Mouse (Mus musculus) embryonic facial prominence, embryonic 13.5 days (tissue): Measurements from ENCODE around the gene Fam169a. TPM values are rescaled to one million over a fixed set of nuclear protein-coding genes. Genes with fewer than 3 reads are reported as not detected.
"Not testable (repeated sequence)": the region's sequence is repeated elsewhere in the genome, so short reads cannot be mapped to it uniquely, and the experiment has no call there.

Experiments used
- ATAC-seq: fragments of 200-750 bp; cut with Nextera tagmentation; 2 replicates; pipeline ENCODE4 v1.8.0; 2017; ENCODE audit warnings: low read depth; ENCODE audit not compliant: insufficient number of reproducible peaks, insufficient read depth, low FRiP score, low TSS enrichment
- H3K27ac ChIP-seq: fragments of 300-500 bp; sonication (generic); 2 replicates; pipeline ENCODE4 v1.5.1; 2015; ENCODE audit warnings: moderate library complexity, mild to moderate bottlenecking, inconsistent platforms
- H3K27me3 ChIP-seq: fragments of 300-500 bp; sonication (generic); 2 replicates; pipeline ENCODE4 v1.6.1; 2015; ENCODE audit warnings: mild to moderate bottlenecking, inconsistent platforms
- H3K36me3 ChIP-seq: fragments of 300-500 bp; sonication (generic); 2 replicates; pipeline ENCODE4 v1.6.1; 2015; ENCODE audit warnings: mild to moderate bottlenecking, inconsistent platforms
- H3K4me1 ChIP-seq: fragments of 300-500 bp; sonication (generic); 2 replicates; pipeline ENCODE4 v1.6.1; 2015; ENCODE audit warnings: inconsistent platforms
- H3K4me2 ChIP-seq: fragments of 300-500 bp; sonication (generic); 2 replicates; pipeline ENCODE4 v1.6.1; 2015; ENCODE audit warnings: moderate library complexity, mild to moderate bottlenecking, inconsistent platforms
- H3K4me3 ChIP-seq: fragments of 300-500 bp; sonication (generic); 2 replicates; pipeline ENCODE4 v1.5.1; 2015; ENCODE audit warnings: mild to moderate bottlenecking, inconsistent platforms
- H3K9ac ChIP-seq: fragments of 300-500 bp; sonication (generic); 2 replicates; pipeline ENCODE4 v1.6.1; 2015; ENCODE audit warnings: mild to moderate bottlenecking, inconsistent platforms
- H3K9me3 ChIP-seq: fragments of 300-500 bp; sonication (generic); 2 replicates; pipeline ENCODE4 v1.6.1; 2016; ENCODE audit warnings: inconsistent platforms
- WGBS: fragments of 180-500 bp; shearing (Covaris S2); methylation state at CpG from one replicate; pipeline ENCODE4 v1.1.7; 2015; ENCODE audit warnings: mixed read lengths; 5-methylcytosine and 5-hydroxymethylcytosine counted together
- polyA plus RNA-seq: library from polyadenylated mRNA; unstranded; fragments of >200 nt; fragmentation: Nextera tagmentation; extraction: Ambion mirVana; gene quantifications from 2 replicates; pipeline ENCODE4 v1.2.1, GENCODE M21; 2015

Gene Fam169a
- polyA plus RNA-seq, 1 experiment from 2014 or later, result 4.0 TPM

- no peak for ATAC-seq
- no peak overlapping the region for H3K4me3 ChIP-seq
- 49% methylated on average over 3 of the region's 3 CpGs for WGBS
Observed at GRCm38 (mm10) chr13:97080615-97081014, 13.5 kb downstream of the Fam169a start.

GRCm38 (mm10) chr13:97082432-97082831 is 15.3 kb downstream of the Fam169a start:
- H3K27ac ChIP-seq, result no peak overlapping the region
- no peaks in the 10 kb centered on the region for H3K27me3 ChIP-seq
- H3K36me3 ChIP-seq, result no peaks in the 10 kb centered on the region
- H3K4me3 ChIP-seq, result no peak overlapping the region
- no peak overlapping the region for H3K9ac ChIP-seq
- ATAC-seq, result no peak
- H3K9me3 ChIP-seq, result no peaks in the 10 kb centered on the region
- H3K4me2 ChIP-seq, result no peak overlapping the region
- H3K4me1 ChIP-seq, result peaks cover 8% of the 10 kb centered on the region; the same call in 1 of the 2 replicates
- 86% methylated on average over 7 of the region's 7 CpGs for WGBS

More at GRCm38 (mm10) chr13:97080615-97081014, 13.5 kb downstream of the Fam169a start:
- Histone ChIP-seq H3K36me3 (no peaks in the 10 kb centered on the region), H3K27me3 (no peaks in the 10 kb centered on the region), H3K27ac (no peak overlapping the region), H3K4me1 (peaks cover 8% of the 10 kb centered on the region; the same call in 1 of the 2 replicates), H3K9ac (no peak overlapping the region), H3K4me2 (no peak overlapping the region), H3K9me3 (no peaks in the 10 kb centered on the region)

GRCm38 (mm10) chr13:97086316-97086715 is 19.2 kb downstream of the Fam169a start:
- Histone ChIP-seq H3K4me2 (no peak overlapping the region), H3K9me3 (no peaks in the 10 kb centered on the region), H3K4me1 (no peaks in the 10 kb centered on the region), H3K27me3 (no peaks in the 10 kb centered on the region), H3K36me3 (no peaks in the 10 kb centered on the region), H3K9ac (no peak overlapping the region), H3K4me3 (no peak overlapping the region), H3K27ac (no peak overlapping the region)
- WGBS, result 80% methylated on average over 9 of the region's 9 CpGs
- ATAC-seq, result no peak

- no peak overlapping the region for H3K9ac ChIP-seq
- no peak overlapping the region for H3K27ac ChIP-seq
- H3K27me3 ChIP-seq, result no peaks in the 10 kb centered on the region
- H3K4me1 ChIP-seq, result no peaks in the 10 kb centered on the region
- 95% methylated on average over 6 of the region's 6 CpGs for WGBS
- H3K9me3 ChIP-seq, result no peaks in the 10 kb centered on the region
- no peak for ATAC-seq
- H3K36me3 ChIP-seq, result no peaks in the 10 kb centered on the region
- H3K4me2 ChIP-seq, result no peak overlapping the region
- no peak overlapping the region for H3K4me3 ChIP-seq
Observed at GRCm38 (mm10) chr13:97087421-97087820, 20.3 kb downstream of the Fam169a start.

GRCm38 (mm10) chr13:97088183-97088582 is 21.1 kb downstream of the Fam169a start:
- WGBS, result 74% methylated on average over 3 of the region's 3 CpGs

GRCm38 (mm10) chr13:97095726-97096125 is 28.6 kb downstream of the Fam169a start:
- Histone ChIP-seq H3K4me1 (no peaks in the 10 kb centered on the region), H3K4me3 (no peak overlapping the region), H3K9ac (no peak overlapping the region), H3K9me3 (no peaks in the 10 kb centered on the region), H3K36me3 (no peaks in the 10 kb centered on the region), H3K27ac (no peak overlapping the region), H3K4me2 (no peak overlapping the region), H3K27me3 (no peaks in the 10 kb centered on the region)
- no peak for ATAC-seq
- 86% methylated on average over 4 of the region's 4 CpGs for WGBS

More at GRCm38 (mm10) chr13:97088183-97088582, 21.1 kb downstream of the Fam169a start:
- Histone ChIP-seq H3K4me3 (no peak overlapping the region), H3K9me3 (no peaks in the 10 kb centered on the region), H3K27ac (no peak overlapping the region), H3K4me1 (no peaks in the 10 kb centered on the region), H3K27me3 (no peaks in the 10 kb centered on the region), H3K36me3 (no peaks in the 10 kb centered on the region), H3K4me2 (no peak overlapping the region), H3K9ac (no peak overlapping the region)
- no peak for ATAC-seq

GRCm38 (mm10) chr13:97099187-97099852 is 32.2 kb downstream of the Fam169a start, which contains the start of gene Gm6169:
Gene Gm6169, minus strand, starts transcription at chr13:97099237.
- H3K27ac ChIP-seq, result no peak within 1 kb of the TSS
- H3K4me1 ChIP-seq, result no peaks in the 10 kb centered on the region
- H3K4me2 ChIP-seq, result no peak within 1 kb of the TSS
- no peak within 1 kb of the TSS for H3K4me3 ChIP-seq
- no peaks in the 10 kb centered on the region for H3K27me3 ChIP-seq
- 78% methylated on average over 22 of the region's 22 CpGs for WGBS
- no peak within 1 kb of the TSS for H3K9ac ChIP-seq
- no peak for ATAC-seq
- H3K36me3 ChIP-seq, result no peaks in the 10 kb centered on the region
- no peaks in the 10 kb centered on the region for H3K9me3 ChIP-seq

- Histone ChIP-seq H3K4me1 (no peaks in the 10 kb centered on the region), H3K36me3 (no peaks in the 10 kb centered on the region), H3K27ac (no peak overlapping the region), H3K4me2 (no peak overlapping the region), H3K9me3 (no peaks in the 10 kb centered on the region), H3K27me3 (no peaks in the 10 kb centered on the region), H3K9ac (no peak overlapping the region), H3K4me3 (no peak overlapping the region)
- no peak for ATAC-seq
- 76% methylated on average over 7 of the region's 7 CpGs for whole genome bisulfite sequencing
Observed at GRCm38 (mm10) chr13:97104996-97105395, 37.9 kb downstream of the Fam169a start.

GRCm38 (mm10) chr13:97107721-97108120 is 40.6 kb downstream of the Fam169a start:
- H3K9ac ChIP-seq, H3K27me3 ChIP-seq, H3K36me3 ChIP-seq, H3K4me2 ChIP-seq, H3K27ac ChIP-seq, H3K4me3 ChIP-seq, ATAC-seq, H3K4me1 ChIP-seq, H3K9me3 ChIP-seq: not testable (repeated sequence)
- 95% methylated on average over 4 of the region's 4 CpGs for WGBS

GRCm38 (mm10) chr13:97109046-97109445 is 42.0 kb downstream of the Fam169a start:
- Histone ChIP-seq H3K27ac (no peak overlapping the region), H3K27me3 (no peaks in the 10 kb centered on the region), H3K9me3 (no peaks in the 10 kb centered on the region), H3K4me1 (no peaks in the 10 kb centered on the region), H3K4me2 (no peak overlapping the region), H3K36me3 (no peaks in the 10 kb centered on the region), H3K4me3 (no peak overlapping the region), H3K9ac (no peak overlapping the region)
- ATAC-seq, result no peak
- WGBS, result 83% methylated on average over 4 of the region's 4 CpGs

- Histone ChIP-seq H3K27ac (no peak overlapping the region), H3K27me3 (no peaks in the 10 kb centered on the region), H3K4me2 (no peak overlapping the region), H3K4me1 (no peaks in the 10 kb centered on the region), H3K4me3 (no peak overlapping the region), H3K9ac (no peak overlapping the region), H3K9me3 (no peaks in the 10 kb centered on the region), H3K36me3 (peaks cover 16% of the 10 kb centered on the region; the same call in 1 of the 2 replicates)
- no peak for ATAC-seq
- WGBS, result 72% methylated on average over 3 of the region's 3 CpGs
Observed at GRCm38 (mm10) chr13:97121341-97121740, 54.3 kb downstream of the Fam169a start.

- ATAC-seq, H3K27ac ChIP-seq, H3K4me2 ChIP-seq, H3K4me1 ChIP-seq, H3K4me3 ChIP-seq, H3K9me3 ChIP-seq, H3K27me3 ChIP-seq, H3K9ac ChIP-seq: not testable (repeated sequence)
- peaks cover 26% of the 10 kb centered on the region for H3K36me3 ChIP-seq
- WGBS, result 85% methylated on average over 4 of the region's 4 CpGs
Observed at GRCm38 (mm10) chr13:97129654-97130053, 62.6 kb downstream of the Fam169a start.
